Mouse (Mus musculus): ENCODE data around the gene Col1a2.

GRCm38 (mm10) chr6:4578343-4578742, 73.7 kb downstream of the Col1a2 start:
- TF ChIP-seq POLR2A (IDR thresholded peaks at IDR 0.05; ENCODE audit: insufficient read depth, low read depth, low read length) (no peak), CTCF (IDR thresholded peaks at IDR 0.05; ENCODE audit: insufficient read depth, low read depth, low read length) (no peak)
